ENCODE assay signal across 8 mouse cellular contexts in genomic region chr8:13213479-13214268, GRCm38 (mm10). TPM values are rescaled to one million over a fixed set of nuclear protein-coding genes. Genes with fewer than 3 reads are reported as not detected.
DNase-seq lines count a peak whose midpoint lies in the region; ATAC-seq and TF ChIP-seq lines count a peak whose summit lies in the region.

No protein-coding gene starts in this region.

- peak; percentile 84 for ATAC-seq in granulocyte monocyte progenitor cell, adult 5-6 weeks (replicated peaks; ENCODE audit: poor library complexity, severe bottlenecking)
- ATAC-seq in intestine, postnatal 0 days = peak; percentile 74

- TF ChIP-seq CTCF in intestine, postnatal 0 days (IDR thresholded peaks at IDR 0.05; ENCODE audit: low read depth) = peak; percentile 95

- H3K27me3 ChIP-seq in intestine, postnatal 0 days (replicated peaks; ENCODE audit: control insufficient read depth, insufficient read depth, low read length) = no peaks in the 10 kb centered on the region
- no peaks in the 10 kb centered on the region for H3K27me3 ChIP-seq in midbrain, embryonic 10.5 days (ENCODE audit: low read depth, poor library complexity, severe bottlenecking)

- peaks cover 5% of the 10 kb centered on the region; the same call in 1 of the 2 replicates for H3K4me1 ChIP-seq in intestine, postnatal 0 days (replicated peaks; ENCODE audit: control insufficient read depth, insufficient read depth, low read length)
- peaks cover 19% of the 10 kb centered on the region for H3K4me1 ChIP-seq in midbrain, embryonic 10.5 days

- H3K9ac ChIP-seq in intestine, postnatal 0 days (ENCODE audit: low read depth, low read length) = no peak overlapping the region; the same call in 1 of the 2 replicates

- 23% methylated on average over 10 of the region's 10 CpGs for WGBS in intestine, postnatal 0 days
- WGBS in midbrain, embryonic 10.5 days = 29% methylated on average over 10 of the region's 10 CpGs

- intact Hi-C loops in left cerebral cortex, postnatal 36 days (cut with DNase I) = loop anchor here (5.0 kb wide), 2 partner anchors 56 to 81 kb away; partner anchors contain the start of gene Lamp1

- H3K4me2 ChIP-seq in intestine, postnatal 0 days (replicated peaks; ENCODE audit: low read depth) = no peak overlapping the region

- H3K4me3 ChIP-seq in intestine, postnatal 0 days (ENCODE audit: low read depth, low read length) = no peak overlapping the region
- no peak overlapping the region for H3K4me3 ChIP-seq in midbrain, embryonic 10.5 days

- H3K36me3 ChIP-seq in intestine, postnatal 0 days (ENCODE audit: control insufficient read depth, insufficient read depth) = no peaks in the 10 kb centered on the region
- H3K36me3 ChIP-seq in midbrain, embryonic 10.5 days = no peaks in the 10 kb centered on the region

- peak; percentile 86 for DNase-seq in adrenal gland, adult 8-10 months
- peak; percentile 83 for DNase-seq in embryo, embryonic 9.5 days (ENCODE audit: extremely low spot score)
- peak; percentile 76 to 83 for DNase-seq in left cerebral cortex, postnatal 36 days (ENCODE audit: low spot score in 2 of 2)
- peak; percentile 83 for DNase-seq in midbrain, embryonic 10.5 days (ENCODE audit: low spot score)
- DNase-seq in right cerebral cortex, postnatal 36 days (ENCODE audit: low spot score in 2 of 2) = peak; percentile 77 to 78
- DNase-seq in urinary bladder, postnatal 4 days (ENCODE audit: low spot score in 2 of 2) = peak; percentile 71 to 85

- H3K27ac ChIP-seq in intestine, postnatal 0 days (ENCODE audit: low read depth, low read length) = no peak overlapping the region
- peak overlapping the region; percentile 42; the same call in 1 of the 2 replicates for H3K27ac ChIP-seq in midbrain, embryonic 10.5 days (replicated peaks)

- H3K9me3 ChIP-seq in intestine, postnatal 0 days (ENCODE audit: control insufficient read depth) = no peaks in the 10 kb centered on the region
- H3K9me3 ChIP-seq in midbrain, embryonic 10.5 days (replicated peaks) = no peaks in the 10 kb centered on the region

RNA-seq across cellular contexts. Expression of gene Grtp1, which starts 13.3 kb away (rescaled TPM):
- total RNA-seq in adrenal gland, adult 8-10 months (2022) = 10 to 100 TPM; 15.0 to 30.3 (median 18.9) TPM
- total RNA-seq in granulocyte monocyte progenitor cell, adult 5-6 weeks (2014; fragmentation: Nextera tagmentation) = not detected in 2 replicates
- total RNA-seq in granulocyte monocyte progenitor cell, adult 5-6 weeks (2017) = 0.56 TPM in 1 of 2 replicates, not detected in the other
- 110 and 113 TPM in 2 replicates for polyA plus RNA-seq in intestine, postnatal 0 days (2015; fragmentation: Nextera tagmentation; extraction: Ambion mirVana)
- 1 to 10 TPM; 4.8 to 5.5 TPM for total RNA-seq in left cerebral cortex, postnatal 36 days (2021)
- 19.9 and 22.3 TPM in 2 replicates for polyA plus RNA-seq in midbrain, embryonic 10.5 days (2016; fragmentation: Nextera tagmentation; extraction: Ambion mirVana)

RNA-seq across cellular contexts. Expression of gene Adprhl1, which starts 40.3 kb away (rescaled TPM):
- 1 to 10 TPM in 3 of 4 experiments, under 1 TPM in 1; 0.34 to 3.9 (median 1.6) TPM for total RNA-seq in adrenal gland, adult 8-10 months (2022)
- total RNA-seq in granulocyte monocyte progenitor cell, adult 5-6 weeks (2014; fragmentation: Nextera tagmentation) = not detected in 2 replicates
- not detected in 2 replicates for total RNA-seq in granulocyte monocyte progenitor cell, adult 5-6 weeks (2017)
- polyA plus RNA-seq in intestine, postnatal 0 days (2015; fragmentation: Nextera tagmentation; extraction: Ambion mirVana) = 0.48 TPM in 1 of 2 replicates, not detected in the other
- total RNA-seq in left cerebral cortex, postnatal 36 days (2021) = 1 to 10 TPM; 1.2 to 1.4 TPM
- 0.19 TPM in 1 of 2 replicates, not detected in the other for polyA plus RNA-seq in midbrain, embryonic 10.5 days (2016; fragmentation: Nextera tagmentation; extraction: Ambion mirVana)

RNA-seq across cellular contexts. Expression of gene Lamp1, which starts 54.7 kb away (rescaled TPM):
- total RNA-seq in adrenal gland, adult 8-10 months (2022) = 100 to 1,000 TPM; 434 to 557 (median 482) TPM
- total RNA-seq in granulocyte monocyte progenitor cell, adult 5-6 weeks (2014; fragmentation: Nextera tagmentation) = 251 and 283 TPM in 2 replicates
- total RNA-seq in granulocyte monocyte progenitor cell, adult 5-6 weeks (2017) = 269 and 301 TPM in 2 replicates
- polyA plus RNA-seq in intestine, postnatal 0 days (2015; fragmentation: Nextera tagmentation; extraction: Ambion mirVana) = 847 and 854 TPM in 2 replicates
- total RNA-seq in left cerebral cortex, postnatal 36 days (2021) = 100 to 1,000 TPM; 258 to 303 TPM
- 221 and 223 TPM in 2 replicates for polyA plus RNA-seq in midbrain, embryonic 10.5 days (2016; fragmentation: Nextera tagmentation; extraction: Ambion mirVana)
